In genomic region chr15:6435773-6436172, GRCm38 (mm10) we compare ENCODE assay signal across 7 mouse cellular contexts. TPM values are rescaled to one million over a fixed set of nuclear protein-coding genes. Genes with fewer than 3 reads are reported as not detected.
A peak's percentile ranks its signal among the peaks of the same experiment; 100 is the strongest.
DNase-seq lines count a peak whose midpoint lies in the region; ATAC-seq and TF ChIP-seq lines count a peak whose summit lies in the region.

No protein-coding gene starts in this region.

- DNase-seq in kidney, adult 8-10 months: peak; percentile 39 to 69
- DNase-seq in adipocyte (ENCODE audit: low spot score): peak; percentile 72
- peak; percentile 55 for DNase-seq in heart, adult 8-10 months (ENCODE audit: low spot score)
- DNase-seq in left cerebral cortex, postnatal 4 days: peak; percentile 30
- peak; percentile 31 for DNase-seq in thymus, postnatal 25 days

- H3K4me1 ChIP-seq in kidney, embryonic 16.5 days (ENCODE audit: insufficient read depth, low read length): 0 out of 2 replicates have a peak, but pooled peaks cover 4% of the 10 kb centered on the region
- no peaks in the 10 kb centered on the region for H3K4me1 ChIP-seq in ES-Bruce4 (ENCODE audit: control insufficient read depth, insufficient read depth, low read length)

- no peak for ATAC-seq in kidney, embryonic 16.5 days (ENCODE audit: low FRiP score, low TSS enrichment)

- H3K27me3 ChIP-seq in kidney, embryonic 16.5 days (ENCODE audit: insufficient read depth, low read length): no peaks in the 10 kb centered on the region
- H3K27me3 ChIP-seq in ES-Bruce4 (ENCODE audit: control insufficient read depth, insufficient read depth, low read length, poor library complexity, severe bottlenecking): no peaks in the 10 kb centered on the region

- H3K9ac ChIP-seq in kidney, embryonic 16.5 days (replicated peaks; ENCODE audit: low read length): no peak overlapping the region
- H3K9ac ChIP-seq in ES-Bruce4 (ENCODE audit: low read depth, poor library complexity, severe bottlenecking): no peak overlapping the region

- TF ChIP-seq EP300 in ES-Bruce4 (IDR thresholded peaks at IDR 0.05; ENCODE audit: insufficient read depth, low read depth, low read length): no peak

- peak; percentile 54 for TF ChIP-seq CTCF in ES-Bruce4 (IDR thresholded peaks at IDR 0.05; ENCODE audit: low read depth, low read length)

- 57% methylated on average over 2 of the region's 2 CpGs for WGBS in kidney, embryonic 16.5 days

- no peak overlapping the region for H3K27ac ChIP-seq in kidney, embryonic 16.5 days (ENCODE audit: low read length)
- H3K27ac ChIP-seq in ES-Bruce4 (ENCODE audit: insufficient read depth, low read length): no peak overlapping the region

- intact Hi-C loops in left cerebral cortex, postnatal 4 days (cut with DNase I): no loop called here

- peaks cover 26% of the 10 kb centered on the region for H3K36me3 ChIP-seq in kidney, embryonic 16.5 days (ENCODE audit: insufficient read depth, low read length)
- no peaks in the 10 kb centered on the region for H3K36me3 ChIP-seq in ES-Bruce4 (ENCODE audit: control insufficient read depth, insufficient read depth, low read length, poor library complexity, severe bottlenecking)

- H3K4me3 ChIP-seq in kidney, embryonic 16.5 days (ENCODE audit: low read length): no peak overlapping the region
- no peak overlapping the region for H3K4me3 ChIP-seq in ES-Bruce4 (ENCODE audit: low read depth, low read length)

- no peak for TF ChIP-seq POLR2A in ES-Bruce4 (IDR thresholded peaks at IDR 0.05; ENCODE audit: insufficient read depth, low read length)

- H3K9me3 ChIP-seq in kidney, embryonic 16.5 days (ENCODE audit: low read length): no peaks in the 10 kb centered on the region
- no peaks in the 10 kb centered on the region for H3K9me3 ChIP-seq in ES-Bruce4 (replicated peaks; ENCODE audit: control insufficient read depth, insufficient read depth, low read length, poor library complexity, severe bottlenecking)

- no peak overlapping the region for H3K4me2 ChIP-seq in kidney, embryonic 16.5 days (replicated peaks; ENCODE audit: low read depth, low read length)

RNA-seq across cellular contexts. Expression of gene C9, which starts 9.4 kb away (rescaled TPM):
- polyA plus RNA-seq in kidney, embryonic 16.5 days (2015; fragmentation: Nextera tagmentation; extraction: Ambion mirVana): not detected in 2 replicates
- not detected in 2 replicates for polyA plus RNA-seq in ES-Bruce4 (2011; ENCODE audit: insufficient read depth, insufficient read length, low read depth, missing spikeins)
- total RNA-seq in heart, adult 8-10 months (2022): not detected
- total RNA-seq in left cerebral cortex, postnatal 4 days (2021): not detected
